Mouse (Mus musculus): ENCODE results near the gene Ppm1k. TPM values are rescaled to one million over a fixed set of nuclear protein-coding genes. Genes with fewer than 3 reads are reported as not detected.

Gene Ppm1k
- polyA plus RNA-seq, 1 experiment from 2014 or later, result 7.7 TPM

Other genes with a start within 250 kb of the Ppm1k start
- gene Vmn1r16, start 206.0 kb downstream of the Ppm1k start, polyA plus RNA-seq (2015; fragmentation: Nextera tagmentation; extraction: Ambion mirVana), result not detected in 2 replicates
- not detected in 2 replicates for gene Vmn1r17, start 171.7 kb downstream of the Ppm1k start, polyA plus RNA-seq (2015; fragmentation: Nextera tagmentation; extraction: Ambion mirVana)
- not detected in 2 replicates for gene Vmn1r18, start 139.7 kb downstream of the Ppm1k start, polyA plus RNA-seq (2015; fragmentation: Nextera tagmentation; extraction: Ambion mirVana)
- gene Vmn1r19, start 131.7 kb downstream of the Ppm1k start, polyA plus RNA-seq (2015; fragmentation: Nextera tagmentation; extraction: Ambion mirVana), result not detected in 2 replicates
- not detected in 2 replicates for gene Vmn1r20, start 106.5 kb downstream of the Ppm1k start, polyA plus RNA-seq (2015; fragmentation: Nextera tagmentation; extraction: Ambion mirVana)
- 1.1 and 1.6 TPM in 2 replicates for gene Herc6, start 45.5 kb upstream of the Ppm1k start, polyA plus RNA-seq (2015; fragmentation: Nextera tagmentation; extraction: Ambion mirVana)
- 17.5 and 18.8 TPM in 2 replicates for gene Pyurf, start 156.6 kb upstream of the Ppm1k start, polyA plus RNA-seq (2015; fragmentation: Nextera tagmentation; extraction: Ambion mirVana)
- gene Lancl2, start 167.1 kb upstream of the Ppm1k start, polyA plus RNA-seq (2015; fragmentation: Nextera tagmentation; extraction: Ambion mirVana), result 84.3 and 88.9 TPM in 2 replicates

Data from hindbrain, embryonic 16.5 days (tissue).